Mouse (Mus musculus) heart, postnatal 36 days (tissue): Measurements from ENCODE around the gene Cth. TPM values are rescaled to one million over a fixed set of nuclear protein-coding genes. Genes with fewer than 3 reads are reported as not detected.
"Not testable (repeated sequence)": the region's sequence is repeated elsewhere in the genome, so short reads cannot be mapped to it uniquely, and the experiment has no call there.

ENCODE experiments used
- DNase-seq, 2 experiments: peaks; one replicate each; pipeline ENCODE4 v3.0.0; 2021 to 2022
- intact Hi-C: fragments of 180-260 bp; cut with DNase I; formaldehyde crosslinking; loops from one replicate; pipeline ENCODE4 v1.15.1; 2025
- total RNA-seq, 2 experiments: library from RNA; stranded (reverse); gene quantifications; 2 replicates each; pipeline ENCODE4 v1.2.3; 2021

Cth gene
- total RNA-seq: 1 to 10 TPM; 2.8 to 5.1 TPM

DNA sequence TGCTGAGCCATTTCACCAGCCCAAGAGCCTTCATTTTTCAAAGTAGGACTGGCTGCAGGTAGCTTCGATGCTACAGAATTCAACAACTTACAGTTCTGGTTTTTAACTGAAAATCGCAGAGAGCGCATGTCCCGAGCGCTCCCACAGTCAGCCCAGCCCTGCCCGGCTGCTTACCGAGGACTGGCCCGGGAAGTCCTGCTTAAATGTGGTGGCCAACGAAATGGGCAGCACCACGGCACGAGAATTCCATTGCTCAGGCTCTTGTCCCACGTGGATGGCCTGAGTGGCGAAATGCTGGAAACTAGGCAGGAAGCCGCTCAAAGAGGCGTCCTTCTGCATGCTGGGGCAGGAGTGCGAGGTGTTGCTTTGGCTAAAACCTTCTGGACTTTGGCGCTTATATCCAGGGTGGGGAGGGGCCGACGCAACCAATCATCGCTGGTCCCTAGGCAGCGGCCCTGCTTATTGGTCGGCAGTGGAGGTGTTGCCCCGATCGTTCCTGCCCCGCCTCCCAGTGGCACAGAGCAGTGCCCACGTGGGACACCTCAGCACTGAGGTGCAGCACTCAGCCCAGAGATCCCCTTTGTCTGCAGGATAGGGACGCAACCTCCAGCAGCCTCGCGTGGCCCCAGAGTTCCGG lies at the start of gene Cth:
Gene Cth (minus strand): TSS at position 386 of the 637 bp plus-strand sequence.
- intact Hi-C loops: no loop called here

GRCm38 (mm10) chr3:157973236-157973635 lies 48.4 kb upstream of the Cth start:
- no peak for DNase-seq

More for the DNA sequence above, at the start of gene Cth:
- DNase-seq: peak; percentile 76 to 78

GRCm38 (mm10) chr3:157971151-157971550 lies 46.3 kb upstream of the Cth start:
- intact Hi-C loops: no loop called here
- no peak for DNase-seq

More at GRCm38 (mm10) chr3:157973236-157973635, 48.4 kb upstream of the Cth start:
- intact Hi-C loops: no loop called here

GRCm38 (mm10) chr3:157957320-157957719 lies 32.4 kb upstream of the Cth start:
- intact Hi-C loops: no loop called here
- DNase-seq: no peak

DNA sequence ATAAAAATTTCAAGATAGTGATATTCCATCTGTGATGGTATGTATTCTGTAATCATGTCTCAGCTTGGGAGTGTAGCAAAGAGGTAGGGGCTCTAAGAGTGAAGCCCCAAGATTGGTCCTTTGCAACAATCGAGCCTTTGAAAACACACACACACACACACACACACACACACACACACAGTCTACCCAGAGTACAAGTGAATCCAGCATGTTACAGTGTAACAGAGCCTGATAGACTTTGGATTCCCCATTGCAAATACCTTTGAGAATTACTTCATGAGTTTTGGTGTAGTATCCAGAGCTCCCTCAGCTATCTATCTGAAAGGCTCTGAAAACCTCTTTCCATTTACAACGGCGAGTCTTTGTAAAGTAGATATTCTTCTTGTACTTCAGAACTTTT lies 31.3 kb upstream of the Cth start:
- no peak for DNase-seq
- intact Hi-C loops: no loop called here

GRCm38 (mm10) chr3:157955466-157955865 lies 30.6 kb upstream of the Cth start:
- intact Hi-C loops: no loop called here
- no peak for DNase-seq

GRCm38 (mm10) chr3:157952716-157953115 lies 27.8 kb upstream of the Cth start:
- DNase-seq: no peak
- intact Hi-C loops: no loop called here

GRCm38 (mm10) chr3:157947383-157948280 lies 22.8 kb upstream of the Cth start:
- no peak for DNase-seq
- intact Hi-C loops: loop anchor here (1.0 kb wide), 2 partner anchors 89 to 413 kb away; partner anchors contain the start of genes Lrrc40, Srsf11 and Zranb2

DNA sequence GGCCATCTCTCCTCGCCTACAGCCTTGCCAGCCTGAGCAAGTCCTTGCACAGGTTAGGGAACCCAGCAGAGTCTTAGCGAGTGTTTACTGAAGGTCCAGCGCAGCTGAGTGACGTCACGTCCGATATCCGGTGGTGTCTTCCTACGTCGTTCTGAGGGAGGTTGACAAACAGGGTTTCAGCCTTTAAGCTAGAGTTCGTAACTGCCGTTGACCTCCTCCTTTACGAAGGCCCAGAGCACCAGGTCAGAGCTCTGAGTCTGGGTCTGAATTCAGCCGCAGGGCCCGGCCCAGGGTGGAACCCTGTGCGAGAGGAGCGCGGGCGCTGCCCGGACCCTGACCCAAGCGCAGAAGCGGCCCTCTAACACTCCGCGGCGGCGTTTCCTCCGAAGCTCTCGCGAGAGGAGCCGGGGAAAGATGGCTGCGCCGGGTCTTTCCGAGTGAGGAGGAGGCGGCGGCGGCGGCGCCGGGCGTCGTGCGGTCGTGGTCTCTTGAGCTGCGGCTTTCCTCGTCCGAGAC lies 22.0 kb upstream of the Cth start, which contains the start of gene Ankrd13c:
Gene Ankrd13c (plus strand): TSS at position 397 of the 516 bp plus-strand sequence.
- peak; percentile 90 to 96 for DNase-seq
- intact Hi-C loops: loop anchor here (1.0 kb wide), 2 partner anchors 89 to 413 kb away; partner anchors contain the start of genes Lrrc40, Srsf11 and Zranb2

GRCm38 (mm10) chr3:157938585-157938984 lies 13.7 kb upstream of the Cth start:
- DNase-seq: no peak
- intact Hi-C loops: no loop called here

- DNase-seq: no peak
- intact Hi-C loops: no loop called here
These were observed 9.5 kb upstream of the Cth start for GRCm38 (mm10) chr3:157934301-157934823.

DNA sequence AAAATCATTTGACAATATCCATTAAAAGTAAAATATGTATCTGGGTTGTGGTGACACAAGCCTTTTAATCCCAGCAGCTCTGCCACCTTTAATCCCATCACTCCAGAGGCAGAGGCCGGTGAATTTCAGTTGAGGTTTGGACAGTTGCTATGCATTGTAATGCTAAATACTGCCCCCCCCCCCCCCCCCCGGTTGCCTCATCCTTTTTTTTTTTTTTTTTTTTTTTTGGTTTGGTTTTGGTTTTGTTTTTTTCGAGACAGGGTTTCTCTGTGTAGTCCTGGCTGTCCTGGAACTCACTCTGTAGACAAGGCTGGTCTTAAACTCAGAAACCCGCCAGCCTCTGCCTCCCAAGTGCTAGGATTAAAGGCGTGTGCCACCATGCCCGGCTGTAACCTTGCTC lies 8.3 kb upstream of the Cth start:
- intact Hi-C loops, DNase-seq: not testable (repeated sequence)

DNA sequence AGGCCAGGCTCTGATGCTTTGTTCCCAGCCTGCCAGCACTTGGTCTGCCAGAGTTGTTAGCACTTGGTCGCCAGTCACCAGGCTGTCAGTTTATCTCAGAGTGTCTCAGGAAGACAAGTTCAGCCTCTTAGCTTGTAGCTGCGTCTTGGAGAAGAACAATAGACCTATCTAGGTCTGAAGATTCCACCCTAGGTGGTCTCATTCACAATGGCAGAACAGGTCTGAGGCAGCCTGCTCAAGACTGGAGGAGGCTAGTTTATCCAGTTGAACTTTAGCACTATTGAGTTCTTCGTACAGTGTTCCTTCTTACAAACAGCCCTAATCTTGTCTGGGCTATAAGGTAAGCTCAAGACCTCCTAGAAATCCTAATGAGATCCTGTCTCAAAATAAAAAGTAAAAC lies 7.2 kb upstream of the Cth start:
- intact Hi-C loops: no loop called here
- no peak for DNase-seq

- intact Hi-C loops: no loop called here
These were observed 6.7 kb upstream of the Cth start for GRCm38 (mm10) chr3:157931592-157931991.

DNA sequence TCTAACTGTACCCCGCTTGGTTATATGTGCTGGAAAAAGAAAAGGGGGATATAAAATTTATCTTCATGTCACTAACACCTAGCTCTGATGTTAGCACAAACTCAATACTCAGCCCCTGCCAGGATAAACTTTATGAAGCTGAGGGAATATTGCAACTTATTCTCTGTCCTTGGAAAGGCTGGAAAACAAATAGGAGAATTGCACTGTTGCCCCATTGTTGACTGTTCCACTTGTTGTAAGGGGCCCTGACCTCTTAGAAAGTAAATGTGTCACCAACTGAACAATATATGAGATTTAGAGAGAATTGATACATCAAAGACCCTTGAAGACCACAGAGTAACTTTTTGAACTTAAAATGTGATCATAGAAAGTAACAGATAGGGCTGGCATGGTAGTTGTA lies 4.5 kb upstream of the Cth start:
- DNase-seq: no peak
- intact Hi-C loops: no loop called here

More at GRCm38 (mm10) chr3:157931592-157931991, 6.7 kb upstream of the Cth start:
- no peak for DNase-seq

GRCm38 (mm10) chr3:157928731-157929130 lies 3.9 kb upstream of the Cth start:
- intact Hi-C loops: no loop called here

DNA sequence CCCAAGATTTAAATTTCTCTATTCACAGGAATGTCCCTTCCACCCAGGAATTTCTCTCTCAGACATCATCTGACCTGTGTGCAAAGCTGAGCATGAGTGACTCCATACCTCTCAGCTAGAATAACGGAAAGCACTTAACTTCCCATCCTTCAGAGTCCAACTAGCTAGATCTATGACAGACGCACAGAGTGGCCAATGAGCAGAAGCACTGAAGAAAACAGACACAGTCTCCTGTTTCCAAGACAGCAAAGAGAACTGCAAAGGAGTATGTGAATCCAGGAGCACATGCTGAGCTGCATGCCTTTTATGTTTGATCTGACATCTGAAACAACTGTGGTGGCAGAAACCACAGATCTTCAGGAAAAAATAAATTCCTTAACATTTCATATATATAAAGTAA lies 1.9 kb upstream of the Cth start:
- no peak for DNase-seq
- intact Hi-C loops: no loop called here

More at GRCm38 (mm10) chr3:157928731-157929130, 3.9 kb upstream of the Cth start:
- no peak for DNase-seq

- intact Hi-C loops: no loop called here
- DNase-seq: no peak
These were observed 1.0 kb upstream of the Cth start for GRCm38 (mm10) chr3:157925706-157926510.

DNA sequence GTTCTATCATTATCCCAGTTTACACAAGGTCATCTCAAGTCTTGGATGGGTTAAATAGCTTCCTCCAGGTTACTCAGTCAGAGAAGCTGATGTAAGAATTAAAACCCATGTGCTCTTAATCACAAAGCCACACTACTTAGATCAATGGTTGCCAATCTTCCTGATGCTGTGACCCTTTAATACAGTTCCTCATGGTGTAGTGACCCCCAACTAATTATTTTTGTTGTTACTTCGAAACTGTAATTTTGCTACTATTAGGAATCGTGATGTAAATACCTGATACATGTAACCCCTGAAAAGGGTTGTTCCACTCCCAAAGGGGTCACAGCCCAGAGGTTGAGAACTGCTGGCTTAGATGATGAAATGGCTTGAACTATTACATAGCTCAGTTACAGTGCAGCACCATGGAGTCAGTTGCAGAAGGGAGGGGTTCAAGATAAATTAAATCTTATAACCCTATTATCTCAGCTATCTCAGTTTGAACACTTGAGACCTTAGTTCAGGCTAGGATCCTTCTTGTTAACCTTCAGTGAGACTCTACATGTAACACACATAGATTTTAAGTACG lies 1.5 kb downstream of the Cth start:
- intact Hi-C loops: no loop called here
- DNase-seq: no peak

DNA sequence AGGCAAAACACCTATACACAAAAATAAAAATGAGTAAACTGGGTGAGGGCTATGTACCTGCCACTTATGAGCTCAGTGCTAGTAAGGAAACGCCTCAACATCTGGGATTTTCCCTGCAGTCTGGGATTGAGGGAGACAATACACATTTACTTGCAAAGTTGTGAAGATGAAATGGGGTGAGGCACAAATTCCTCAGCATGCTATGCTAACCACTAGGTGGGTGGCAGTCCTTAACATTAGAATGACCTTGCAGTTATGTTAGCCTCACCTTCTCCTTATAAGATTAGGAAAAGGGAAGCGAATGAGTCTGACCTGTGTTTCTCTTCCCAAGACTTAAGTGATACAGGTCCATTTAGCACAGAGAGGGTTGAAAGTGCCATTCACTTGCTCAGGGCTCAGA lies 3.5 kb downstream of the Cth start:
- intact Hi-C loops: no loop called here

More for the DNA sequence above, 3.5 kb downstream of the Cth start:
- DNase-seq: no peak
